Mouse (Mus musculus): ENCODE data around the gene Fam216a. TPM values are rescaled to one million over a fixed set of nuclear protein-coding genes. Genes with fewer than 3 reads are reported as not detected.
"Not testable (repeated sequence)": the region's sequence is repeated elsewhere in the genome, so short reads cannot be mapped to it uniquely, and the experiment has no call there.

Gene Fam216a
- total RNA-seq, 2 experiments from 2014 or later: 30.2 to 38.9 TPM

- DNase-seq: no peak
These were observed 48.6 kb downstream of the Fam216a start for GRCm38 (mm10) chr5:122323523-122323922.

- no peak for DNase-seq
These were observed 51.9 kb downstream of the Fam216a start for GRCm38 (mm10) chr5:122320205-122320781.

- peak in 1 of 2 experiments; percentile 48 for DNase-seq
These were observed 52.5 kb downstream of the Fam216a start for GRCm38 (mm10) chr5:122319474-122320204.

GRCm38 (mm10) chr5:122318976-122319375 lies 53.2 kb downstream of the Fam216a start:
- DNase-seq: not testable (repeated sequence)

- DNase-seq: no peak
These were observed 54.1 kb downstream of the Fam216a start for GRCm38 (mm10) chr5:122318100-122318499.

GRCm38 (mm10) chr5:122317329-122318045 lies 54.7 kb downstream of the Fam216a start:
- peak; percentile 51 to 67 for DNase-seq

GRCm38 (mm10) chr5:122314966-122315667 lies 57.0 kb downstream of the Fam216a start:
- peak; percentile 93 to 94 for DNase-seq

Other genes starting within 250 kb of the Fam216a start
- not detected for gene Ccdc63, start 231.5 kb downstream of the Fam216a start, total RNA-seq (2021)
- gene Ppp1cc, start 214.1 kb downstream of the Fam216a start, total RNA-seq (2021): 100 to 1,000 TPM; 165 to 169 TPM
- 1 to 10 TPM; 1.7 to 3.3 TPM for gene Hvcn1, start 165.6 kb downstream of the Fam216a start, total RNA-seq (2021)
- gene Tctn1, start 107.9 kb downstream of the Fam216a start, total RNA-seq (2021): 10 to 100 TPM; 12.0 to 16.2 TPM
- 10 to 100 TPM; 53.2 to 55.4 TPM for gene Pptc7, start 88.0 kb downstream of the Fam216a start, total RNA-seq (2021)
- gene Rad9b, start 18.1 kb downstream of the Fam216a start, total RNA-seq (2021): 1 to 10 TPM; 2.2 to 3.4 TPM
- 100 to 1,000 TPM; 141 to 165 TPM for gene Vps29, start 18.0 kb downstream of the Fam216a start, total RNA-seq (2021)
- gene Gpn3, start 488 bp downstream of the Fam216a start, total RNA-seq (2021): 10 to 100 TPM; 34.8 to 36.0 TPM
- gene Arpc3, start 19.5 kb upstream of the Fam216a start, total RNA-seq (2021): 100 to 1,000 TPM; 223 to 328 TPM
- 10 to 100 TPM; 44.2 to 52.2 TPM for gene Anapc7, start 49.3 kb upstream of the Fam216a start, total RNA-seq (2021)
- gene Atp2a2, start 129.9 kb upstream of the Fam216a start, total RNA-seq (2021): 100 to 1,000 TPM; 195 to 199 TPM
- 10 to 100 TPM in 1 of 2 experiments, 1 to 10 TPM in 1; 9.7 to 19.0 TPM for gene Ift81, start 242.2 kb upstream of the Fam216a start, total RNA-seq (2021)